Mouse (Mus musculus): ENCODE measurements around the gene Ccnq. TPM values are rescaled to one million over a fixed set of nuclear protein-coding genes. Genes with fewer than 3 reads are reported as not detected.

Ccnq gene
- polyA plus RNA-seq, 1 experiment from 2014 or later, result 41.0 TPM

DNA sequence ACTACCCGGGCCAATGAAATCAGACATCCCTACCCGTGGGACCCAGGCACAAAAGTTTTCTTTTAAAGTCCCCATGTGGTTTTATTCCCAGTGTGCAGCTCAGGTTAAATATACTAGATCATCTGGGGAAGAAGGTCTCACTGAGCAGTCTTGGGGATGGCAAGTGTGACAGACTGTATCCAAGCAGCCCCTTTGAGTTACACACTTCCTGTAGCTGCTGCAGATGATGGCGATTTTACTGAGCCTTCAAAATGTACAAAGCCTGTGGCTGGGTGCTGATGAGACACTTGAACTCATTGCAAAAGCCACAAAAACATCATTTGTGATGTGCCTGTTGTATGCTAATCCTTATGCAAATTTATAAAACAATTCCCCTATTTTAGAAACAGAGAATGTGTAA is 29.0 kb upstream of the Ccnq start:
- no peak for ATAC-seq (ENCODE audit: low FRiP score, low read depth)
- no peaks in the 10 kb centered on the region for H3K27me3 ChIP-seq
- H3K9me3 ChIP-seq, result no peaks in the 10 kb centered on the region
- no peaks in the 10 kb centered on the region for H3K36me3 ChIP-seq
- H3K9ac ChIP-seq, result no peak overlapping the region
- WGBS, result 74% methylated on average over 3 of the region's 3 CpGs
- no peak overlapping the region for H3K4me3 ChIP-seq
- no peaks in the 10 kb centered on the region for H3K4me1 ChIP-seq
- no peak overlapping the region for H3K4me2 ChIP-seq (replicated peaks)
- no peak overlapping the region for H3K27ac ChIP-seq

- 98% methylated on average over 3 of the region's 3 CpGs for WGBS
- Histone ChIP-seq H3K9me3 (no peaks in the 10 kb centered on the region), H3K27ac (no peak overlapping the region), H3K27me3 (no peaks in the 10 kb centered on the region), H3K4me2 (replicated peaks) (no peak overlapping the region), H3K4me3 (no peak overlapping the region), H3K9ac (no peak overlapping the region), H3K4me1 (no peaks in the 10 kb centered on the region), H3K36me3 (no peaks in the 10 kb centered on the region)
- ATAC-seq (ENCODE audit: low FRiP score, low read depth), result no peak
Measured at GRCm38 (mm10) chr11:78780002-78780401, 28.5 kb upstream of the Ccnq start.

- WGBS, result 59% methylated on average over 10 of the region's 10 CpGs
- no peaks in the 10 kb centered on the region for H3K36me3 ChIP-seq
- 0 out of 2 replicates have a peak overlapping the region, but pooled peaks have one; percentile 31 for H3K9ac ChIP-seq
Measured at GRCm38 (mm10) chr11:78777851-78778680, 26.5 kb upstream of the Ccnq start.

GRCm38 (mm10) chr11:78771751-78772283 is 20.3 kb upstream of the Ccnq start:
- no peaks in the 10 kb centered on the region for H3K36me3 ChIP-seq
- ATAC-seq (ENCODE audit: low FRiP score, low read depth), result no peak
- no peaks in the 10 kb centered on the region for H3K27me3 ChIP-seq
- no peaks in the 10 kb centered on the region for H3K4me1 ChIP-seq
- no peak overlapping the region for H3K4me2 ChIP-seq (replicated peaks)
- H3K9me3 ChIP-seq, result no peaks in the 10 kb centered on the region
- no peak overlapping the region for H3K9ac ChIP-seq
- WGBS, result 58% methylated on average over 11 of the region's 11 CpGs
- H3K27ac ChIP-seq, result no peak overlapping the region
- no peak overlapping the region for H3K4me3 ChIP-seq

More at GRCm38 (mm10) chr11:78777851-78778680, 26.5 kb upstream of the Ccnq start:
- H3K4me2 ChIP-seq (replicated peaks), result no peak overlapping the region
- ATAC-seq (ENCODE audit: low FRiP score, low read depth), result no peak
- no peak overlapping the region for H3K27ac ChIP-seq
- no peaks in the 10 kb centered on the region for H3K27me3 ChIP-seq
- no peaks in the 10 kb centered on the region for H3K9me3 ChIP-seq
- H3K4me1 ChIP-seq, result no peaks in the 10 kb centered on the region
- no peak overlapping the region for H3K4me3 ChIP-seq

DNA sequence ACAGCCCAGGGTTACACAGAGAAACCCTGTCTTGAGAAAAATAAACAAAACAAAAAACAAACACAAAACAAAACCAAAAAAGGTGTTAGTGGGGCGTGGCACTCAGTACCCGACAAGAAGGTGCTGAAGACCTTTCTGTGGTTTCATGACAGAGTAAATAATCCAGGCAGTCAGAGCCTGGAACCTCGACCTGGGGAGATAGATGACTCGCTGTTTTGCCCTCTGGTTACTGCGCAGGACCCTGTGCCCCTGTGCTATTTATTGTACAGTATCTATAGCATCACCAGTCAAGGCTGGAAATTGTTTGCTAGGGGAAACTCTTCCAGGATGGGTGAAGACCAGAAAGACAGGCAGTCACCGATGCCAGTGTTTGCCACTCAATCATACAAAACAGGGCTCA is 18.9 kb upstream of the Ccnq start:
- no peaks in the 10 kb centered on the region for H3K36me3 ChIP-seq
- WGBS, result 82% methylated on average over 6 of the region's 6 CpGs
- ATAC-seq (ENCODE audit: low FRiP score, low read depth), result no peak

GRCm38 (mm10) chr11:78768778-78769177 is 17.2 kb upstream of the Ccnq start:
- no peaks in the 10 kb centered on the region for H3K36me3 ChIP-seq
- no peaks in the 10 kb centered on the region for H3K9me3 ChIP-seq
- H3K4me1 ChIP-seq, result no peaks in the 10 kb centered on the region; the same call in 1 of the 2 replicates
- H3K9ac ChIP-seq, result no peak overlapping the region
- no peak for ATAC-seq (ENCODE audit: low FRiP score, low read depth)
- H3K4me3 ChIP-seq, result no peak overlapping the region
- H3K27ac ChIP-seq, result no peak overlapping the region
- no peak overlapping the region for H3K4me2 ChIP-seq (replicated peaks)
- H3K27me3 ChIP-seq, result no peaks in the 10 kb centered on the region
- WGBS, result 22% methylated on average over 3 of the region's 3 CpGs

More for the DNA sequence above, 18.9 kb upstream of the Ccnq start:
- no peaks in the 10 kb centered on the region for H3K27me3 ChIP-seq
- H3K4me1 ChIP-seq, result no peaks in the 10 kb centered on the region
- H3K9ac ChIP-seq, result no peak overlapping the region
- H3K4me2 ChIP-seq (replicated peaks), result no peak overlapping the region
- no peaks in the 10 kb centered on the region for H3K9me3 ChIP-seq
- H3K4me3 ChIP-seq, result no peak overlapping the region
- no peak overlapping the region for H3K27ac ChIP-seq

GRCm38 (mm10) chr11:78766069-78766830 is 14.7 kb upstream of the Ccnq start:
- Histone ChIP-seq H3K27ac (no peak overlapping the region), H3K4me1 (no peaks in the 10 kb centered on the region; the same call in 1 of the 2 replicates), H3K4me3 (no peak overlapping the region), H3K9me3 (no peaks in the 10 kb centered on the region), H3K9ac (no peak overlapping the region), H3K27me3 (no peaks in the 10 kb centered on the region), H3K4me2 (replicated peaks) (no peak overlapping the region), H3K36me3 (no peaks in the 10 kb centered on the region)
- WGBS, result 86% methylated on average over 6 of the region's 6 CpGs
- no peak for ATAC-seq (ENCODE audit: low FRiP score, low read depth)

GRCm38 (mm10) chr11:78764820-78765219 is 13.3 kb upstream of the Ccnq start:
- Histone ChIP-seq H3K9ac (no peak overlapping the region), H3K4me1 (no peaks in the 10 kb centered on the region; the same call in 1 of the 2 replicates), H3K4me3 (no peak overlapping the region), H3K27me3 (no peaks in the 10 kb centered on the region), H3K27ac (no peak overlapping the region), H3K36me3 (no peaks in the 10 kb centered on the region), H3K9me3 (no peaks in the 10 kb centered on the region), H3K4me2 (replicated peaks) (no peak overlapping the region)
- no peak for ATAC-seq (ENCODE audit: low FRiP score, low read depth)
- WGBS, result 79% methylated on average over 6 of the region's 6 CpGs

DNA sequence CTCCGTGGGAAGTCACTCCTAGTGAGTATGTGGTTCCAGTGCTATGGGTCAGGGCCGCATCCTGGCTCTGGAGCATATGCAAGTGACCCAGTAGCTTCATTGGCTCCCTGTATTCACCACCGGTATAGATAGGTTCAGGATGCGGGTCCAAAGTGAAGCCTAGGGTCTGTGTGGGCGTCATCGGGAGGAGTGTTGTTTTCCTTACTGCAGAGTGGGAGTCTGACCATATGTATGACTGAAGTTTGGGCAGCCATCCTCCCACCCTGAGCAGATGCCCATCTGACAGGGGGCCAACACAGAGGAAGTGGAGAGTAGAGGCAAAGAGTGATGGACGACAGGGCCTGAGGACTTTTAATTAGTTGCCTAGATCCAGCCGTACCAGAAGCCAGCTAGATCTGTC is 12.8 kb upstream of the Ccnq start:
- Histone ChIP-seq H3K4me1 (no peaks in the 10 kb centered on the region; the same call in 1 of the 2 replicates), H3K4me3 (no peak overlapping the region), H3K36me3 (no peaks in the 10 kb centered on the region), H3K9ac (no peak overlapping the region), H3K27ac (no peak overlapping the region), H3K27me3 (no peaks in the 10 kb centered on the region), H3K9me3 (no peaks in the 10 kb centered on the region), H3K4me2 (replicated peaks) (no peak overlapping the region)
- whole genome bisulfite sequencing, result 66% methylated on average over 8 of the region's 8 CpGs
- no peak for ATAC-seq (ENCODE audit: low FRiP score, low read depth)

GRCm38 (mm10) chr11:78762201-78762600 is 10.7 kb upstream of the Ccnq start:
- Histone ChIP-seq H3K4me2 (replicated peaks) (no peak overlapping the region), H3K9me3 (no peaks in the 10 kb centered on the region), H3K27me3 (no peaks in the 10 kb centered on the region), H3K9ac (no peak overlapping the region), H3K4me1 (no peaks in the 10 kb centered on the region; the same call in 1 of the 2 replicates), H3K27ac (no peak overlapping the region), H3K36me3 (no peaks in the 10 kb centered on the region), H3K4me3 (no peak overlapping the region)
- no peak for ATAC-seq (ENCODE audit: low FRiP score, low read depth)
- WGBS, result 34% methylated on average over 5 of the region's 5 CpGs

- no peaks in the 10 kb centered on the region for H3K27me3 ChIP-seq
- H3K27ac ChIP-seq, result no peak overlapping the region
- 80% methylated on average over 9 of the region's 9 CpGs for WGBS
- no peaks in the 10 kb centered on the region for H3K9me3 ChIP-seq
- ATAC-seq (ENCODE audit: low FRiP score, low read depth), result no peak
- no peak overlapping the region for H3K9ac ChIP-seq
- no peaks in the 10 kb centered on the region for H3K36me3 ChIP-seq
- no peak overlapping the region for H3K4me2 ChIP-seq (replicated peaks)
- no peak overlapping the region for H3K4me3 ChIP-seq
- H3K4me1 ChIP-seq, result no peaks in the 10 kb centered on the region; the same call in 1 of the 2 replicates
Measured at GRCm38 (mm10) chr11:78761086-78761485, 9.6 kb upstream of the Ccnq start.

DNA sequence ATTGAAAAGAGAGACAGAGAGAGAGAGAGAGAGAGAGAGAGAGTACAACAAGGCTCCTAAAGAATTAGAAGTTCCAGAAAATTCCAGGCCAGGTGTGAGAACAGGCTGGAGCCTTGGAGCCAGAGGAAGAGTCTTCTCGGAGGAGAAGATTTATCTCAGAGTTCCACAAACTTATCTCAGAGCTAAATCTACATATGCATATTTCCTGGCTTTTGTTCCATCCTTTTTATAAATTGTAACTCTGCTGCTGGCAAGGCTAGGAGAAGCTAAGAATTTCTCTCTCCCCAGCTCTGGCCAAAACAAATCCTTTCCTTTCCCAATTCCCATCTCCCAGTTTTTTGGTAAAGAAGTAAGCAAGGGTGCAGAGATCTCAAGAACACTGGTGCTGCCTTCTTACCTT is 3.8 kb upstream of the Ccnq start:
- no peak overlapping the region for H3K27ac ChIP-seq
- H3K27me3 ChIP-seq, result no peaks in the 10 kb centered on the region
- no peak overlapping the region for H3K4me3 ChIP-seq
- WGBS, result 100% methylated on average over 1 of the region's 1 CpGs
- peaks cover 6% of the 10 kb centered on the region for H3K4me1 ChIP-seq
- H3K9ac ChIP-seq, result no peak overlapping the region
- H3K36me3 ChIP-seq, result no peaks in the 10 kb centered on the region
- no peak for ATAC-seq (ENCODE audit: low FRiP score, low read depth)
- no peaks in the 10 kb centered on the region for H3K9me3 ChIP-seq
- no peak overlapping the region for H3K4me2 ChIP-seq (replicated peaks)
